Mouse (Mus musculus) NIH3T3 (cell line): ENCODE results near the gene Tbx2.

Experiments
- DNase-seq: peaks from one replicate; pipeline ENCODE4 v3.0.0-alpha.2; 2012; ENCODE audit warnings: low read depth

Gene Tbx2

GRCm38 (mm10) chr11:85887801-85888450 lies 55.6 kb downstream of the Tbx2 start:
- no peak for DNase-seq

- no peak for DNase-seq
Observed at GRCm38 (mm10) chr11:85888451-85888961, 56.2 kb downstream of the Tbx2 start.

GRCm38 (mm10) chr11:85889056-85889729 lies 56.8 kb downstream of the Tbx2 start:
- DNase-seq: no peak

GRCm38 (mm10) chr11:85889730-85890562 lies 57.6 kb downstream of the Tbx2 start:
- DNase-seq: no peak

GRCm38 (mm10) chr11:85890563-85890845 lies 58.2 kb downstream of the Tbx2 start:
- no peak for DNase-seq

GRCm38 (mm10) chr11:85891010-85891691 lies 58.8 kb downstream of the Tbx2 start:
- DNase-seq: peak; percentile 10
